Mouse (Mus musculus): ENCODE measurements around the gene Rhbdf1. TPM values are rescaled to one million over a fixed set of nuclear protein-coding genes. Genes with fewer than 3 reads are reported as not detected.
A peak's percentile ranks its signal among the peaks of the same experiment; 100 is the strongest.

Gene Rhbdf1
- polyA plus RNA-seq, 2 experiments: 3.0 to 5.8 TPM

GRCm38 (mm10) chr11:32241391-32241790 is 19.3 kb upstream of the Rhbdf1 start:
- Histone ChIP-seq H3K27ac (peak overlapping the region; percentile 100), H3K4me2 (ENCODE audit: low read depth) (no peak overlapping the region), H3K4me1 (replicated peaks; ENCODE audit: control insufficient read depth in 2 of 2, insufficient read depth in 2 of 2, low read length in 1 of 2) (peaks cover 50 to 74% of the 10 kb centered on the region in 2 experiments)

DNA sequence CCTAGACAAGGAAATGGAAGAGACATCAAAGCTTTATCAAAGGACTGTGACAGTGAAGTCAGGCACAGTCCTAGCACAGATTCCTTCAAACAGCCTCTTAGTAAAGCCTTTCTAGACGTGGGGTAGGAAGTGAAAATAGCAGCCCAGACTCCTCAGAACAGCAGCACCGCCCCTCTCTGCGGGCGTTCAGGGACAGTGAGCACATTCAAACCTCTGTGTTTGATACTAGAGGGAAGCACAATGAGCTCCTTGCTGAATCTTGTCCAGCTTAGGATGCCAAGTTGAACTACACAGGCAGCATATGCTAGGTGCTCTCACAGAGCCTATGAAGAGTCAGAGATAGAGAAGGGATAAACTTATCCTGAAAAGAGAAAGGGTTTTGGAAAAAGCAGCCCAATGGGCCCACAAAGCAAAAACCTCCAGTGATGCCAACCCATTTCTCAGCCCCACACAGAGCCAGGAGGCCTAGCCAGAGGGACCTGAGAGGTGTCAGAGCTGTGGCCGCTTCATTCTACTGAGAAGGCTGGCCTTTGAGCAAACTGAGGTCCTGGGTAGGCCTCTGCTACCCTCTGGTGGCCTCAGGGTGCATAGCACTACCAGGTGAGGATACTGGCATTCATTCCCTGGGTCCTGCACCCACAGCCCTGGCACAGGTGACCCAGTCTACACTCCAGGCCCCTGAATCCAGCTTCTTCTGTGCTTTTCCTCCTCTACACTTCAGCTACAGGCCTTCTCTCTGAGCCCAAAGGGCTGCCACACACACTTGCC is 16.2 kb upstream of the Rhbdf1 start:
- peaks cover 76% of the 10 kb centered on the region for H3K36me3 ChIP-seq (replicated peaks; ENCODE audit: control insufficient read depth, insufficient read depth, low read depth)
- no peaks in the 10 kb centered on the region for H3K9me3 ChIP-seq (ENCODE audit: control insufficient read depth, low read length)
- H3K4me3 ChIP-seq (ENCODE audit: insufficient read depth in 1 of 2, low read depth in 2 of 2, low read length in 2 of 2): no peak overlapping the region
- H3K4me1 ChIP-seq (replicated peaks; ENCODE audit: control insufficient read depth in 2 of 2, insufficient read depth in 2 of 2, low read length in 1 of 2): peaks cover 24 to 44% of the 10 kb centered on the region in 2 experiments
- ATAC-seq (ENCODE audit: insufficient read depth) (peak; percentile 55), DNase-seq (ENCODE audit: low read depth in 3 of 3, low spot score in 3 of 3) (peak; percentile 56 to 66 (median 57))
- no peaks in the 10 kb centered on the region for H3K27me3 ChIP-seq (ENCODE audit: control insufficient read depth, insufficient read depth, low read length)
- peak overlapping the region; percentile 100 for H3K27ac ChIP-seq
- peak overlapping the region; percentile 47 for H3K9ac ChIP-seq (replicated peaks)
- peak overlapping the region; percentile 32 for H3K4me2 ChIP-seq (ENCODE audit: low read depth)
- TF ChIP-seq EP300 (IDR thresholded peaks at IDR 0.05; ENCODE audit: low read depth) (no peak; the same call in 1 of the 2 replicates), CTCF (IDR thresholded peaks at IDR 0.05; ENCODE audit: low read depth) (peak; percentile 100)
- WGBS (ENCODE audit: insufficient replicate concordance): 69% methylated on average over 5 of the region's 5 CpGs

More at GRCm38 (mm10) chr11:32241391-32241790, 19.3 kb upstream of the Rhbdf1 start:
- no peak overlapping the region for H3K4me3 ChIP-seq (ENCODE audit: insufficient read depth in 1 of 2, low read depth in 2 of 2, low read length in 2 of 2)
- no peak for TF ChIP-seq EP300 (IDR thresholded peaks at IDR 0.05; ENCODE audit: low read depth)
- TF ChIP-seq CTCF (IDR thresholded peaks at IDR 0.05; ENCODE audit: low read depth): no peak
- H3K9me3 ChIP-seq (ENCODE audit: control insufficient read depth, low read length): no peaks in the 10 kb centered on the region
- peaks cover 76% of the 10 kb centered on the region for H3K36me3 ChIP-seq (replicated peaks; ENCODE audit: control insufficient read depth, insufficient read depth, low read depth)
- H3K27me3 ChIP-seq (ENCODE audit: control insufficient read depth, insufficient read depth, low read length): no peaks in the 10 kb centered on the region
- ATAC-seq (ENCODE audit: insufficient read depth) (no peak), DNase-seq (ENCODE audit: low read depth in 3 of 3, low spot score in 3 of 3) (no peak)
- H3K9ac ChIP-seq (replicated peaks): peak overlapping the region; percentile 91

DNA sequence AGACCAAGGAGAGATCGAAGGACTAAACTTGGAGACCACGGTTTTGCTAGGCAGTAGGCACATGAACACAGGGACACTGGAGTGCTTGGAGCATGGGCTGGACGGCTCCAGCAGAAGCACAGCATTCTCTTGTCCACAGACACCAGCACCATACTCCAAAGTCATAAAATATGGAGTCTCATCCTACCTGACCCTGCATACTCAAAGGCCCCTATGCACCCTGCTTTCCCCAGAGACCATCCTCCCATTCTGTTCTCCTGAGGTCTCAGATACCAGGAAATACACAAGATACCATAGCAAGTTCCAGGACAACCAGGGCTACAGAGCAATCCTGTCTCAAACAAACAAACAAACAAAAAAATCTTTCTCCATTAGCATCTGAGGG is 15.3 kb upstream of the Rhbdf1 start:
- 84% methylated on average over 3 of the region's 3 CpGs for WGBS (ENCODE audit: insufficient replicate concordance)
- DNase-seq (ENCODE audit: low read depth in 3 of 3, low spot score in 3 of 3): no peak
- peak overlapping the region; percentile 71 for H3K27ac ChIP-seq
- H3K4me3 ChIP-seq (ENCODE audit: insufficient read depth in 1 of 2, low read depth in 2 of 2, low read length in 2 of 2): no peak overlapping the region
- no peak for TF ChIP-seq EP300 (IDR thresholded peaks at IDR 0.05; ENCODE audit: low read depth)
- no peak for TF ChIP-seq CTCF (IDR thresholded peaks at IDR 0.05; ENCODE audit: low read depth)
- no peak for ATAC-seq (ENCODE audit: insufficient read depth)
- peaks cover 16 to 35% of the 10 kb centered on the region in 2 experiments for H3K4me1 ChIP-seq (replicated peaks; ENCODE audit: control insufficient read depth in 2 of 2, insufficient read depth in 2 of 2, low read length in 1 of 2)
- H3K4me2 ChIP-seq (ENCODE audit: low read depth): no peak overlapping the region
- no peaks in the 10 kb centered on the region for H3K9me3 ChIP-seq (ENCODE audit: control insufficient read depth, low read length)
- H3K9ac ChIP-seq (replicated peaks): no peak overlapping the region; the same call in 1 of the 2 replicates
- H3K36me3 ChIP-seq (replicated peaks; ENCODE audit: control insufficient read depth, insufficient read depth, low read depth): peaks cover 83% of the 10 kb centered on the region
- H3K27me3 ChIP-seq (ENCODE audit: control insufficient read depth, insufficient read depth, low read length): no peaks in the 10 kb centered on the region

DNA sequence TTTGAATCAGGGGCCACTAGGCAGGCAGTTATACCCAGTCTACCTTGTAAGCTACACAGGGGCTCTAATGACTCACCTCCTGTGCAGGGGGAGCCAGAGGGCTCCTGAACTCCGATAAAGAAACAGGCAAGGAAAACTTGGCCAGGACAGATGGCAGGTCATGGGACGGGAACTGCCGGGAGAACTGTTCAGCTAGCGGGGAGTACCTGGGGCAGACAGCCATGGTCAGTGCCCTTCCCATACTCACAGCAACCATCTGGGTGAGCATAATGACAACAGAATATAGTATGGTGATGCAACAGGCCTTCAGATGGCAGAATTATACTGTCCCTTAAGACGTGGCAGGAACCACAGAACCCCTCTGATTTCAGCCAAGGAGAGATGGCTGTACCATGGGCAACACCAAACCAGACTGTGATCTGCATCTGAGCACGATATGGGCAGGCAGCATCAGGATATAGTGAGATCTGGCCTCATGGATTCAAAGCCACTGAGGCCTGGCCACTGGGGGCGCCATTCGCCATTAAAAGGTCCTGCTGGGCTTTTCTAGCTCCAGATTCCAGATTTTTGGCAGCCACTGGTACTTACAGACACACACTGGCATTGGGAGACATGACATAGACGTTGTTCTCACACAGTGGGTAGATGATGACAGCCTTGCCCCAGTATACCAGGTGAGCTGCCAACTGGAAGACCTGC is 14.8 kb upstream of the Rhbdf1 start:
- Histone ChIP-seq H3K9me3 (ENCODE audit: control insufficient read depth, low read length) (no peaks in the 10 kb centered on the region), H3K36me3 (replicated peaks; ENCODE audit: control insufficient read depth, insufficient read depth, low read depth) (peaks cover 85% of the 10 kb centered on the region), H3K4me1 (replicated peaks; ENCODE audit: control insufficient read depth in 2 of 2, insufficient read depth in 2 of 2, low read length in 1 of 2) (peaks cover 10 to 30% of the 10 kb centered on the region in 2 experiments), H3K27me3 (ENCODE audit: control insufficient read depth, insufficient read depth, low read length) (no peaks in the 10 kb centered on the region), H3K4me2 (ENCODE audit: low read depth) (no peak overlapping the region), H3K4me3 (ENCODE audit: insufficient read depth in 1 of 2, low read depth in 2 of 2, low read length in 2 of 2) (no peak overlapping the region), H3K27ac (no peak overlapping the region; the same call in 1 of the 2 replicates), H3K9ac (replicated peaks) (no peak overlapping the region)
- TF ChIP-seq CTCF (IDR thresholded peaks at IDR 0.05; ENCODE audit: low read depth) (peak; percentile 93), EP300 (IDR thresholded peaks at IDR 0.05; ENCODE audit: low read depth) (no peak)
- DNase-seq (ENCODE audit: low read depth in 3 of 3, low spot score in 3 of 3) (no peak), ATAC-seq (ENCODE audit: insufficient read depth) (peak; percentile 12; the same call in 1 of the 2 replicates)
- WGBS (ENCODE audit: insufficient replicate concordance): 58% methylated on average over 9 of the region's 9 CpGs

DNA sequence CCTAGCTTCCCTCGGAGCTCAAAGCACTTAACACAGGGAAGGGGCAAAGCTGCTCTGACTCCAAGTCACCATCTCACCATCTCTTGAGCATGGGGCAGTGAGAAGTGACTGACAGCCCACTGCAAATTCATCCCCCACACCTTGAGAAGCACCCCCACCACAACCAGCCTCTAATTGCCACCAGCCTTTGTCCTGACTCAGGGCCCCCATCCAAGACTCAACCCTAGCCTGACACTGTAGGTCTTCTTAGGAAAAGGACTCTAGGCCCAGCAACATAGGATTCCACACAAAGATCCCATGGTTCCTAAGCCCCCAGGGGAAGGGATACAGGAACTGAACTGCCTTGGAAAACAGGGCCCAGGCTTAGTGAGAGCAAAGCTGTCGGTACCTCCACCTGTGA is 14.0 kb upstream of the Rhbdf1 start:
- 85% methylated on average over 2 of the region's 2 CpGs for WGBS (ENCODE audit: insufficient replicate concordance)
- Histone ChIP-seq H3K9ac (replicated peaks) (no peak overlapping the region), H3K27ac (no peak overlapping the region), H3K9me3 (ENCODE audit: control insufficient read depth, low read length) (no peaks in the 10 kb centered on the region), H3K36me3 (replicated peaks; ENCODE audit: control insufficient read depth, insufficient read depth, low read depth) (peaks cover 85% of the 10 kb centered on the region), H3K4me3 (ENCODE audit: insufficient read depth in 1 of 2, low read depth in 2 of 2, low read length in 2 of 2) (no peak overlapping the region), H3K4me2 (ENCODE audit: low read depth) (no peak overlapping the region), H3K27me3 (ENCODE audit: control insufficient read depth, insufficient read depth, low read length) (no peaks in the 10 kb centered on the region), H3K4me1 (replicated peaks; ENCODE audit: control insufficient read depth in 2 of 2, insufficient read depth in 2 of 2, low read length in 1 of 2) (peaks cover 3 to 23% of the 10 kb centered on the region in 2 experiments)
- ATAC-seq (ENCODE audit: insufficient read depth) (no peak), DNase-seq (ENCODE audit: low read depth in 3 of 3, low spot score in 3 of 3) (no peak)
- TF ChIP-seq EP300 (IDR thresholded peaks at IDR 0.05; ENCODE audit: low read depth): no peak
- TF ChIP-seq CTCF (IDR thresholded peaks at IDR 0.05; ENCODE audit: low read depth): no peak
